Mouse (Mus musculus): ENCODE measurements around the gene Gemin6. TPM values are rescaled to one million over a fixed set of nuclear protein-coding genes. Genes with fewer than 3 reads are reported as not detected.
"Not testable (repeated sequence)": the region's sequence is repeated elsewhere in the genome, so short reads cannot be mapped to it uniquely, and the experiment has no call there.

Gene Gemin6
- polyA plus RNA-seq, 1 experiment from 2014 or later = 50.9 TPM

- H3K27me3 ChIP-seq (ENCODE audit: control insufficient read depth, insufficient read depth, low read length) = no peaks in the 10 kb centered on the region
- H3K4me2 ChIP-seq (ENCODE audit: low read depth, severe bottlenecking) = no peak overlapping the region
- no peak for DNase-seq (ENCODE audit: low spot score)
- no peak for ATAC-seq (ENCODE audit: insufficient number of reproducible peaks, low FRiP score, low TSS enrichment, low read depth)
- no peak overlapping the region for H3K4me3 ChIP-seq (ENCODE audit: low read depth, low read length)
- WGBS = 71% methylated on average over 5 of the region's 5 CpGs
- peaks cover 5% of the 10 kb centered on the region for H3K36me3 ChIP-seq (ENCODE audit: control insufficient read depth, insufficient read depth, low read length)
- H3K9me3 ChIP-seq (ENCODE audit: control insufficient read depth, low read length) = no peaks in the 10 kb centered on the region
- H3K4me1 ChIP-seq (ENCODE audit: control insufficient read depth, insufficient read depth, low read length) = no peaks in the 10 kb centered on the region
- no peak overlapping the region for H3K9ac ChIP-seq (ENCODE audit: low read length)
- H3K27ac ChIP-seq (replicated peaks; ENCODE audit: low read depth, low read length) = no peak overlapping the region
Measured at GRCm38 (mm10) chr17:80193075-80193474, 31.2 kb upstream of the Gemin6 start.

GRCm38 (mm10) chr17:80199160-80199778, 25.0 kb upstream of the Gemin6 start:
- Histone ChIP-seq H3K4me3 (ENCODE audit: low read depth, low read length) (no peak overlapping the region), H3K4me2 (ENCODE audit: low read depth, severe bottlenecking) (no peak overlapping the region), H3K27ac (replicated peaks; ENCODE audit: low read depth, low read length) (no peak overlapping the region), H3K9me3 (ENCODE audit: control insufficient read depth, low read length) (no peaks in the 10 kb centered on the region), H3K9ac (ENCODE audit: low read length) (no peak overlapping the region), H3K36me3 (ENCODE audit: control insufficient read depth, insufficient read depth, low read length) (peaks cover 21% of the 10 kb centered on the region), H3K4me1 (ENCODE audit: control insufficient read depth, insufficient read depth, low read length) (no peaks in the 10 kb centered on the region), H3K27me3 (ENCODE audit: control insufficient read depth, insufficient read depth, low read length) (no peaks in the 10 kb centered on the region)
- DNase-seq (ENCODE audit: low spot score) (no peak), ATAC-seq (ENCODE audit: insufficient number of reproducible peaks, low FRiP score, low TSS enrichment, low read depth) (peak; percentile 39)
- WGBS = 85% methylated on average over 3 of the region's 3 CpGs

GRCm38 (mm10) chr17:80205657-80206056, 18.6 kb upstream of the Gemin6 start:
- Histone ChIP-seq H3K27ac (replicated peaks; ENCODE audit: low read depth, low read length) (no peak overlapping the region), H3K4me3 (ENCODE audit: low read depth, low read length) (peak overlapping the region; percentile 87), H3K36me3 (ENCODE audit: control insufficient read depth, insufficient read depth, low read length) (peaks cover 17% of the 10 kb centered on the region), H3K9me3 (ENCODE audit: control insufficient read depth, low read length) (no peaks in the 10 kb centered on the region), H3K4me2 (ENCODE audit: low read depth, severe bottlenecking) (peak overlapping the region; percentile 53), H3K4me1 (ENCODE audit: control insufficient read depth, insufficient read depth, low read length) (0 out of 2 replicates have a peak, but pooled peaks cover 3% of the 10 kb centered on the region), H3K9ac (ENCODE audit: low read length) (peak overlapping the region; percentile 98), H3K27me3 (ENCODE audit: control insufficient read depth, insufficient read depth, low read length) (no peaks in the 10 kb centered on the region)
- 36% methylated on average over 5 of the region's 5 CpGs for WGBS
- ATAC-seq (ENCODE audit: insufficient number of reproducible peaks, low FRiP score, low TSS enrichment, low read depth) = no peak
- DNase-seq (ENCODE audit: low spot score) = no peak

GRCm38 (mm10) chr17:80206301-80206670, 18.0 kb upstream of the Gemin6 start:
- H3K4me1 ChIP-seq (ENCODE audit: control insufficient read depth, insufficient read depth, low read length) = 0 out of 2 replicates have a peak, but pooled peaks cover 3% of the 10 kb centered on the region
- H3K9ac ChIP-seq (ENCODE audit: low read length) = peak overlapping the region; percentile 98
- WGBS = under 1% methylated on average over 32 of the region's 36 CpGs
- peak overlapping the region; percentile 87 for H3K4me3 ChIP-seq (ENCODE audit: low read depth, low read length)
- H3K4me2 ChIP-seq (ENCODE audit: low read depth, severe bottlenecking) = peak overlapping the region; percentile 53
- H3K36me3 ChIP-seq (ENCODE audit: control insufficient read depth, insufficient read depth, low read length) = peaks cover 17% of the 10 kb centered on the region
- no peak for DNase-seq (ENCODE audit: low spot score)
- ATAC-seq (ENCODE audit: insufficient number of reproducible peaks, low FRiP score, low TSS enrichment, low read depth) = peak; percentile 61
- peak overlapping the region; percentile 96 for H3K27ac ChIP-seq (replicated peaks; ENCODE audit: low read depth, low read length)
- H3K9me3 ChIP-seq (ENCODE audit: control insufficient read depth, low read length) = no peaks in the 10 kb centered on the region
- H3K27me3 ChIP-seq (ENCODE audit: control insufficient read depth, insufficient read depth, low read length) = no peaks in the 10 kb centered on the region

- peak; percentile 94 for ATAC-seq (ENCODE audit: insufficient number of reproducible peaks, low FRiP score, low TSS enrichment, low read depth)
- under 1% methylated on average over 94 of the region's 95 CpGs for WGBS
Measured at GRCm38 (mm10) chr17:80206671-80207581, 17.3 kb upstream of the Gemin6 start, which contains the start of the genes Srsf7 and Ttc39d. Srsf7 (minus strand) TSS chr17:80207307. Ttc39d (plus strand) TSS chr17:80207460.

GRCm38 (mm10) chr17:80213998-80214397, 10.2 kb upstream of the Gemin6 start:
- not testable (repeated sequence) for H3K9ac ChIP-seq (ENCODE audit: low read length); H3K36me3 ChIP-seq (ENCODE audit: control insufficient read depth, insufficient read depth, low read length); H3K27me3 ChIP-seq (ENCODE audit: control insufficient read depth, insufficient read depth, low read length); H3K9me3 ChIP-seq (ENCODE audit: control insufficient read depth, low read length); H3K4me3 ChIP-seq (ENCODE audit: low read depth, low read length); H3K27ac ChIP-seq (replicated peaks; ENCODE audit: low read depth, low read length); ATAC-seq (ENCODE audit: insufficient number of reproducible peaks, low FRiP score, low TSS enrichment, low read depth); H3K4me1 ChIP-seq (ENCODE audit: control insufficient read depth, insufficient read depth, low read length); H3K4me2 ChIP-seq (ENCODE audit: low read depth, severe bottlenecking); DNase-seq (ENCODE audit: low spot score)
- 90% methylated on average over 4 of the region's 4 CpGs for WGBS

More at GRCm38 (mm10) chr17:80206671-80207581, 17.3 kb upstream of the Gemin6 start, which contains the start of the genes Srsf7 and Ttc39d:
- Histone ChIP-seq H3K9me3 (ENCODE audit: control insufficient read depth, low read length) (no peaks in the 10 kb centered on the region), H3K36me3 (ENCODE audit: control insufficient read depth, insufficient read depth, low read length) (peaks cover 13% of the 10 kb centered on the region), H3K4me2 (ENCODE audit: low read depth, severe bottlenecking) (peak within 1 kb of the TSS; percentile 64), H3K27me3 (ENCODE audit: control insufficient read depth, insufficient read depth, low read length) (no peaks in the 10 kb centered on the region), H3K4me1 (ENCODE audit: control insufficient read depth, insufficient read depth, low read length) (0 out of 2 replicates have a peak, but pooled peaks cover 3% of the 10 kb centered on the region), H3K27ac (replicated peaks; ENCODE audit: low read depth, low read length) (peak within 1 kb of the TSS; percentile 96), H3K4me3 (ENCODE audit: low read depth, low read length) (peak within 1 kb of the TSS; percentile 87), H3K9ac (ENCODE audit: low read length) (peak within 1 kb of the TSS; percentile 98)
- DNase-seq (ENCODE audit: low spot score) = peak; percentile 100

GRCm38 (mm10) chr17:80220131-80220530, 4.1 kb upstream of the Gemin6 start:
- Histone ChIP-seq H3K36me3 (ENCODE audit: control insufficient read depth, insufficient read depth, low read length) (no peaks in the 10 kb centered on the region), H3K4me1 (ENCODE audit: control insufficient read depth, insufficient read depth, low read length) (no peaks in the 10 kb centered on the region), H3K27ac (replicated peaks; ENCODE audit: low read depth, low read length) (no peak overlapping the region), H3K9ac (ENCODE audit: low read length) (no peak overlapping the region), H3K9me3 (ENCODE audit: control insufficient read depth, low read length) (no peaks in the 10 kb centered on the region), H3K4me2 (ENCODE audit: low read depth, severe bottlenecking) (no peak overlapping the region), H3K27me3 (ENCODE audit: control insufficient read depth, insufficient read depth, low read length) (no peaks in the 10 kb centered on the region), H3K4me3 (ENCODE audit: low read depth, low read length) (no peak overlapping the region)
- 76% methylated on average over 2 of the region's 2 CpGs for WGBS
- ATAC-seq (ENCODE audit: insufficient number of reproducible peaks, low FRiP score, low TSS enrichment, low read depth) (no peak), DNase-seq (ENCODE audit: low spot score) (no peak)

- no peak overlapping the region for H3K4me3 ChIP-seq (ENCODE audit: low read depth, low read length)
- no peaks in the 10 kb centered on the region for H3K4me1 ChIP-seq (ENCODE audit: control insufficient read depth, insufficient read depth, low read length)
- no peaks in the 10 kb centered on the region for H3K27me3 ChIP-seq (ENCODE audit: control insufficient read depth, insufficient read depth, low read length)
- ATAC-seq (ENCODE audit: insufficient number of reproducible peaks, low FRiP score, low TSS enrichment, low read depth) (no peak), DNase-seq (ENCODE audit: low spot score) (no peak)
- 64% methylated on average over 9 of the region's 9 CpGs for WGBS
- H3K9me3 ChIP-seq (ENCODE audit: control insufficient read depth, low read length) = no peaks in the 10 kb centered on the region
- no peaks in the 10 kb centered on the region for H3K36me3 ChIP-seq (ENCODE audit: control insufficient read depth, insufficient read depth, low read length)
- no peak overlapping the region for H3K9ac ChIP-seq (ENCODE audit: low read length)
- no peak overlapping the region for H3K4me2 ChIP-seq (ENCODE audit: low read depth, severe bottlenecking)
- H3K27ac ChIP-seq (replicated peaks; ENCODE audit: low read depth, low read length) = no peak overlapping the region
Measured at GRCm38 (mm10) chr17:80221202-80221601, 3.0 kb upstream of the Gemin6 start.

Measured in limb, embryonic 11.5 days (tissue).